Mouse (Mus musculus) cortical plate, adult 2 months (tissue): Measurements from ENCODE around the gene Dgkg.

Experiments used
- CTCF ChIP-seq: fragments of 200-500 bp; IDR thresholded peaks from 2 replicates; pipeline ENCODE4 v1.5.1; 2011; ENCODE audit warnings: mild to moderate bottlenecking, control low read depth, low read length; ENCODE audit not compliant: insufficient read depth; ENCODE audit errors: extremely low read depth
- POLR2A ChIP-seq: fragments of 200-500 bp; IDR thresholded peaks from 2 replicates; pipeline ENCODE4 v1.6.1; 2011; ENCODE audit warnings: mild to moderate bottlenecking, low read length, control low read depth; ENCODE audit not compliant: insufficient read depth; ENCODE audit errors: extremely low read depth

DNA sequence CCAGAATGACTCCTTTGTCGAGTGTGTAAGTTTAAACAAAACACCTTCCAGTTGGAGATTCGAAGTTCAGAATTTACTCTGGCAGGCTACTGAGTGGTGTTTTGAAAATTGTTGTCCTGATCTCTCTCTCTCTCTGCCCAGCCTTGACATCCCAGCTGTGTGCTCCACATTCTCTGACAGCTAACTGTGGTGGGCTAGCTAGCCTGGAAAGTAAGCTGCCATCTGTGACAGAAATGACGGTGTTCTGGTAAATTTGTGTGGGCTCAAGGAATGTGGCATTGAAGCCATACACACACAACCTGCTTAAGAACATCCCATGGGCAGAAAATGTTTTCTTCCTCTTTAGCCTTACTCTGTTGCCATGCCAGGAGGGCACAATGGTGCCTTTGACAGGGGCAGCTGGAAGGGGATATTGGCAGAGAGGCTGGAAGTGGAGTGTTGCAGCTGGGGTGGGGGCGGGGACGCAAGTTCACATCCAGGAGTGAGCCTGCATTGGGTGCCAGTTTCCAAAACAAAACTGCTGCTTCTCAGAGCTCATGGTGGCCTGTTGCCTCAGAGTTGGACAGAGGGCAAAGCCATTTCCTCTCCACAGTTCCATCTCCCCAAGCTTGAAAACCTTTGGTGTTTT, 148.0 kb downstream of the Dgkg start:
- TF ChIP-seq CTCF (no peak), POLR2A (no peak)
